Mouse (Mus musculus): Measurements from ENCODE around the gene Serpinb1a. TPM values are rescaled to one million over a fixed set of nuclear protein-coding genes. Genes with fewer than 3 reads are reported as not detected.

The Serpinb1a gene
- polyA plus RNA-seq, 1 experiment from 2014 or later, result 2.2 TPM

GRCm38 (mm10) chr13:32832776-32833175 is 18.2 kb downstream of the Serpinb1a start:
- ATAC-seq (ENCODE audit: low read depth), result no peak
- Histone ChIP-seq H3K9ac (no peak overlapping the region), H3K9me3 (no peaks in the 10 kb centered on the region), H3K27ac (replicated peaks) (no peak overlapping the region), H3K36me3 (no peaks in the 10 kb centered on the region), H3K4me3 (no peak overlapping the region), H3K4me2 (no peak overlapping the region), H3K27me3 (no peaks in the 10 kb centered on the region), H3K4me1 (replicated peaks) (peaks cover 14% of the 10 kb centered on the region; the same call in 1 of the 2 replicates)
- WGBS, result 75% methylated on average over 3 of the region's 3 CpGs

GRCm38 (mm10) chr13:32831505-32832273 is 19.3 kb downstream of the Serpinb1a start:
- ATAC-seq (ENCODE audit: low read depth), result no peak
- Histone ChIP-seq H3K36me3 (no peaks in the 10 kb centered on the region), H3K9ac (no peak overlapping the region), H3K4me2 (no peak overlapping the region), H3K27me3 (no peaks in the 10 kb centered on the region), H3K4me1 (replicated peaks) (peaks cover 14% of the 10 kb centered on the region; the same call in 1 of the 2 replicates), H3K4me3 (no peak overlapping the region), H3K9me3 (no peaks in the 10 kb centered on the region), H3K27ac (replicated peaks) (no peak overlapping the region)
- 70% methylated on average over 3 of the region's 3 CpGs for WGBS

- Histone ChIP-seq H3K27ac (replicated peaks) (no peak overlapping the region), H3K4me1 (replicated peaks) (peaks cover 14% of the 10 kb centered on the region; the same call in 1 of the 2 replicates), H3K27me3 (no peaks in the 10 kb centered on the region), H3K36me3 (no peaks in the 10 kb centered on the region), H3K4me2 (no peak overlapping the region), H3K4me3 (no peak overlapping the region), H3K9ac (no peak overlapping the region), H3K9me3 (no peaks in the 10 kb centered on the region)
- WGBS, result 89% methylated on average over 4 of the region's 4 CpGs
- no peak for ATAC-seq (ENCODE audit: low read depth)
Measured at GRCm38 (mm10) chr13:32828886-32829285, 22.1 kb downstream of the Serpinb1a start.

GRCm38 (mm10) chr13:32827951-32828350 is 23.0 kb downstream of the Serpinb1a start:
- H3K27me3 ChIP-seq, result no peaks in the 10 kb centered on the region
- 68% methylated on average over 4 of the region's 4 CpGs for WGBS
- H3K9me3 ChIP-seq, result no peaks in the 10 kb centered on the region
- no peak overlapping the region for H3K9ac ChIP-seq
- ATAC-seq (ENCODE audit: low read depth), result no peak
- H3K36me3 ChIP-seq, result peaks cover 6% of the 10 kb centered on the region
- H3K27ac ChIP-seq (replicated peaks), result no peak overlapping the region
- no peak overlapping the region for H3K4me3 ChIP-seq
- H3K4me1 ChIP-seq (replicated peaks), result peaks cover 14% of the 10 kb centered on the region; the same call in 1 of the 2 replicates
- no peak overlapping the region for H3K4me2 ChIP-seq

GRCm38 (mm10) chr13:32827111-32827822 is 23.7 kb downstream of the Serpinb1a start:
- H3K36me3 ChIP-seq, result peaks cover 11% of the 10 kb centered on the region
- H3K9ac ChIP-seq, result no peak overlapping the region
- no peaks in the 10 kb centered on the region for H3K27me3 ChIP-seq
- ATAC-seq (ENCODE audit: low read depth), result no peak
- H3K4me1 ChIP-seq (replicated peaks), result peaks cover 11% of the 10 kb centered on the region; the same call in 1 of the 2 replicates
- H3K4me2 ChIP-seq, result no peak overlapping the region
- no peak overlapping the region for H3K4me3 ChIP-seq
- no peaks in the 10 kb centered on the region for H3K9me3 ChIP-seq
- WGBS, result 82% methylated on average over 3 of the region's 3 CpGs
- H3K27ac ChIP-seq (replicated peaks), result no peak overlapping the region

- no peak for ATAC-seq (ENCODE audit: low read depth)
- no peaks in the 10 kb centered on the region for H3K9me3 ChIP-seq
- H3K4me2 ChIP-seq, result no peak overlapping the region
- no peak overlapping the region for H3K27ac ChIP-seq (replicated peaks)
- no peak overlapping the region for H3K9ac ChIP-seq
- H3K4me3 ChIP-seq, result no peak overlapping the region
- H3K27me3 ChIP-seq, result no peaks in the 10 kb centered on the region
- no peaks in the 10 kb centered on the region for H3K4me1 ChIP-seq (replicated peaks)
- peaks cover 27% of the 10 kb centered on the region for H3K36me3 ChIP-seq
- 90% methylated on average over 8 of the region's 8 CpGs for WGBS
Measured at GRCm38 (mm10) chr13:32825546-32825945, 25.4 kb downstream of the Serpinb1a start.

GRCm38 (mm10) chr13:32824377-32825330 is 26.3 kb downstream of the Serpinb1a start:
- Histone ChIP-seq H3K4me2 (no peak overlapping the region), H3K4me1 (replicated peaks) (no peaks in the 10 kb centered on the region), H3K27ac (replicated peaks) (no peak overlapping the region), H3K9ac (no peak overlapping the region), H3K27me3 (no peaks in the 10 kb centered on the region), H3K9me3 (no peaks in the 10 kb centered on the region), H3K4me3 (no peak overlapping the region), H3K36me3 (peaks cover 36% of the 10 kb centered on the region)
- ATAC-seq (ENCODE audit: low read depth), result no peak
- WGBS, result 78% methylated on average over 6 of the region's 6 CpGs

GRCm38 (mm10) chr13:32823126-32823525 is 27.9 kb downstream of the Serpinb1a start:
- peaks cover 50% of the 10 kb centered on the region for H3K36me3 ChIP-seq
- no peaks in the 10 kb centered on the region for H3K9me3 ChIP-seq
- WGBS, result 92% methylated on average over 6 of the region's 6 CpGs
- H3K4me3 ChIP-seq, result no peak overlapping the region
- H3K27ac ChIP-seq (replicated peaks), result no peak overlapping the region
- no peak for ATAC-seq (ENCODE audit: low read depth)
- H3K4me1 ChIP-seq (replicated peaks), result no peaks in the 10 kb centered on the region
- no peaks in the 10 kb centered on the region for H3K27me3 ChIP-seq
- no peak overlapping the region for H3K4me2 ChIP-seq
- H3K9ac ChIP-seq, result no peak overlapping the region

- no peaks in the 10 kb centered on the region for H3K4me1 ChIP-seq (replicated peaks)
- peaks cover 63% of the 10 kb centered on the region for H3K36me3 ChIP-seq
- H3K27me3 ChIP-seq, result no peaks in the 10 kb centered on the region
- H3K4me2 ChIP-seq, result no peak overlapping the region
- H3K9ac ChIP-seq, result no peak overlapping the region
- no peaks in the 10 kb centered on the region for H3K9me3 ChIP-seq
- no peak overlapping the region for H3K4me3 ChIP-seq
- ATAC-seq (ENCODE audit: low read depth), result no peak
- H3K27ac ChIP-seq (replicated peaks), result no peak overlapping the region
- 92% methylated on average over 4 of the region's 4 CpGs for WGBS
Measured at GRCm38 (mm10) chr13:32821671-32822070, 29.3 kb downstream of the Serpinb1a start.

- H3K9ac ChIP-seq, result no peak overlapping the region
- 94% methylated on average over 5 of the region's 5 CpGs for WGBS
- no peaks in the 10 kb centered on the region for H3K9me3 ChIP-seq
- no peak overlapping the region for H3K4me2 ChIP-seq
- H3K27ac ChIP-seq (replicated peaks), result no peak overlapping the region
- no peak for ATAC-seq (ENCODE audit: low read depth)
- H3K36me3 ChIP-seq, result peaks cover 70% of the 10 kb centered on the region
- H3K27me3 ChIP-seq, result no peaks in the 10 kb centered on the region
- H3K4me3 ChIP-seq, result no peak overlapping the region
- no peaks in the 10 kb centered on the region for H3K4me1 ChIP-seq (replicated peaks)
Measured at GRCm38 (mm10) chr13:32819926-32820325, 31.1 kb downstream of the Serpinb1a start.

- no peaks in the 10 kb centered on the region for H3K9me3 ChIP-seq
- H3K4me2 ChIP-seq, result no peak overlapping the region
- H3K36me3 ChIP-seq, result peaks cover 75% of the 10 kb centered on the region
- H3K27ac ChIP-seq (replicated peaks), result no peak overlapping the region
- H3K4me3 ChIP-seq, result no peak overlapping the region
- 94% methylated on average over 3 of the region's 3 CpGs for WGBS
- H3K9ac ChIP-seq, result no peak overlapping the region
- ATAC-seq (ENCODE audit: low read depth), result no peak
- no peaks in the 10 kb centered on the region for H3K27me3 ChIP-seq
- no peaks in the 10 kb centered on the region for H3K4me1 ChIP-seq (replicated peaks)
Measured at GRCm38 (mm10) chr13:32819241-32819640, 31.7 kb downstream of the Serpinb1a start.

- Histone ChIP-seq H3K9me3 (no peaks in the 10 kb centered on the region), H3K36me3 (peaks cover 41% of the 10 kb centered on the region), H3K27ac (replicated peaks) (no peak overlapping the region), H3K4me2 (no peak overlapping the region), H3K4me3 (no peak overlapping the region), H3K4me1 (replicated peaks) (peaks cover 28% of the 10 kb centered on the region), H3K27me3 (no peaks in the 10 kb centered on the region), H3K9ac (no peak overlapping the region)
- ATAC-seq (ENCODE audit: low read depth), result no peak
- WGBS, result 75% methylated on average over 3 of the region's 3 CpGs
Measured at GRCm38 (mm10) chr13:32807624-32808023, 43.4 kb downstream of the Serpinb1a start.

All from neural tube, embryonic 13.5 days (tissue).